Mouse (Mus musculus) gastrocnemius, adult 8-10 months (tissue): ENCODE measurements around the gene 2310034G01Rik. TPM values are rescaled to one million over a fixed set of nuclear protein-coding genes. Genes with fewer than 3 reads are reported as not detected.

Source experiments
- DNase-seq, 2 experiments: peaks; one replicate each; pipeline ENCODE4 v3.0.0; 2022; ENCODE audit warnings: low spot score in 2 of 2
- total RNA-seq, 4 experiments: library from RNA; stranded (reverse); gene quantifications; 2 replicates each; pipeline ENCODE4 v1.2.4; 2022

The 2310034G01Rik gene
- total RNA-seq, 4 experiments from 2014 or later, result 0.27 to 0.35 (median 0.29) TPM; not detected in 1

DNA sequence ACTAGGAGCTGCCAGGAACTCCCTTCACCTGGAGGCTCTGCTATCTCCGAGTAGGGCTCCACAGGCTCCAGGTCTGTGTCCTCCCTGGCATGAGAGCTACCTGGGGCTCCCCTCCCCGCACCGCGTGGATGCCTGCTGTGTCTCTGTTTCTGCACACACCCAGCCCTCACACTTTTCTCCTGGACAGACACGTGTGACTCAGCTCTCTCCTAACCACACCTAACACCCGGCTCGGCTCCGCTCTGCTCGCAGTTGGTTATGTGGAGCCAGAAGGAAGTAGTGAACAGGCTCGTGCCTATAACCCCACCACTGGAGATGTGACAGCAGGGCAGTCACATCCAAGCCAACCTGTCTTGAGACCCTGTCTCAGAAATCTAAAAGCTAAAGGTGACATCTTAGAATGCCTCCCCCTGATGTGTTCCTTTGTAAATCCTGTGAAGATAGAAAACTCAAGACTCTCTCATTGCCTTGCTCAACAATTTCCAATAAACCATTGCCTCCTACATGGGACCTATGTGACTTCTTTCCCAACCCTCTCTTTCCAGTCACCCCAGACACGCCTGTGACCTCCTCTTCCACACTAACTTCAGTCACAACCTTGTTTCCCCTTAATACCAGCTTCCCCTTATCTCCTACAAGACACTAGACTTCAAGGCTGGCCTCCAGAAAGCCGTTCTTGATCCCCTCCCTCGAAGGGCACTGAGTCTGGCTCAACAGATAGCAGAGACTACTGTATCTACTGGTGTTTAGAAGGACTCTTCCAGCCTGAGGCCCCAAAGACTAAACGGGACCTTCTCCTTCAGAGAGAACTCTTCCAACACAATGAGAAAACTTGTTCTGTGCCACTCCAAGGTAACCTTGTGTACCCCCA, 35.0 kb downstream of the 2310034G01Rik start:
- DNase-seq, result no peak

DNA sequence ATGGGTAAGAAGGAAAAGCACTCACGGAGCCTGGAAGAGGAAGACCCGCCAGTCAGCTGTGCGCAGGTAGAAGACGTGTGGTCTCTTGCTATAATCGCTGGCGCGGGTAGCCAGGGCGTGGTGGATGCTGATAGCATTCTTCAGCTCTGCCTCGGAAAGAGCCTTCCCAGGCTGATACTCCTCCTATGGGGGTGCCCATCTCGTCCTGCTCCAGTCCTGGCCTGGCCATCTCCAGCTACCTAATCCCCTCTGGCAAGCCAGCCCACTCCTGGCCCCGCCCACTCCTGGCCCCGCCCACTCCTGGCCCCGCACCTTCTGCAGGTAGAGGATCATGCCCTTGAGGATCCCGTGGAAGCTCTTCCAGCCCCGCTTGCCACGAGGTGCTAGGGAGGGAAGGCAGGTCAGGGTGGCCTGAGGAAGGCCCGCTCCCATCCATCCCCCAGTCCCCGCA, 35.9 kb downstream of the 2310034G01Rik start:
- DNase-seq, result no peak

- no peak for DNase-seq
Observed at GRCm38 (mm10) chr19:46313591-46313990, 36.5 kb downstream of the 2310034G01Rik start.

DNA sequence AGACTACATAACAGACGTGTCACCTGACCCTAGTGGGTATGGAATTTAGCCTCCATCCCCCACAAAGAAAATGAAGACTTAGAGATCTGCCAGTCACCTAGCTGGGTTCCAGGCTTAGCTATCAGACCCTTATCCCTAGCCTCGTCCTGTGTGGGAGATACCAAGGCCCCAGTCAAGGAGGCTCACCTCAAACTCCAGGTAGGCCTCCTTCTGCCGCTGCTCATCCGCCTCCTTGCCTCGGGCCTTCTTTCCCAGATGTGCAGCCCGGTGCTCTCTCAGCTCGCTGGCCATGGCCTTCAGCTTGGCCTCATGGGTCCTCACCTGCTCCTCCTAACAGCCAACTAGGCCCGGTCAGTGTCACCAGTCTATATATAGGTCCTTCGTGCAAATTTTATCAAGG, 37.0 kb downstream of the 2310034G01Rik start:
- DNase-seq, result no peak

DNA sequence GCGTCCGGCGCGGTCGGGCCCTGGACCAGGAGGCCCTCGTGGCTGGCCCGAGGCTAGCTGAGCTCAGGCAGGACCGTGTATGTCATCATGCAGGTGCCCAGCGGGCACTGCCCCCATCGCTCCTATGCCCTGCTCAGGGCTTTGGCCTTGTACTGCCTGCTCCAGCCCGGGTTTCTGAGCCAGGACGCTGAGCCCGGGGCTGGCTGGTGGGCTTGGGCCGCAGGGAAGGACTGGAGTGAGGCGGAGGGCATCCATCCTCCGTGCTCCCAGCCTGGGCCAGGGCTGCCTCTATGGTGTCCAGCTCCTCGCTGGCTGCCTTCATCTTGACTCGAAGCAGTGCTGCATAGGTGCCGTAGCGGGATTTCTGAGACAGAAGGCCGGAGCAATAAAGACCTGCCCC, 37.5 kb downstream of the 2310034G01Rik start:
- DNase-seq, result no peak

GRCm38 (mm10) chr19:46311341-46311740, 38.8 kb downstream of the 2310034G01Rik start:
- no peak for DNase-seq

- DNase-seq, result no peak
Observed at GRCm38 (mm10) chr19:46310312-46310865, 39.7 kb downstream of the 2310034G01Rik start.

- no peak for DNase-seq
Observed at GRCm38 (mm10) chr19:46309651-46310305, 40.3 kb downstream of the 2310034G01Rik start.

GRCm38 (mm10) chr19:46308706-46309435, 41.2 kb downstream of the 2310034G01Rik start:
- DNase-seq, result peak; percentile 48 to 70

DNA sequence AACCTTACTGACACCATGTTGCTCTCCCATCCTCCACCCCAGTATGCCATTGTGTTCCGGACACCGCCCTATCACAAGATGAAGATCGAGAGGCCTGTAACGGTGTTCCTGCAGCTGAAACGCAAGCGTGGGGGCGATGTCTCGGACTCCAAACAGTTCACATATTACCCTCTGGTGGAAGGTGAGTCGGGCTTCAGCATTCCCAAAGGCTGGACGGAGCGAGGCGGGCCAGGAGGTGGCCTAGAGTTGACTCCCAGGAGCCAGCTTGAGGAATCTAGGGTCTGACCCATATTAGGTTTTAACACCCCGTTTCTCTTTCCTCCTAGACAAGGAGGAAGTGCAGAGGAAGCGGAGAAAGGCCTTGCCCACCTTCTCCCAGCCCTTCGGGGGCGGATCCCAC, 41.8 kb downstream of the 2310034G01Rik start:
- no peak for DNase-seq

DNA sequence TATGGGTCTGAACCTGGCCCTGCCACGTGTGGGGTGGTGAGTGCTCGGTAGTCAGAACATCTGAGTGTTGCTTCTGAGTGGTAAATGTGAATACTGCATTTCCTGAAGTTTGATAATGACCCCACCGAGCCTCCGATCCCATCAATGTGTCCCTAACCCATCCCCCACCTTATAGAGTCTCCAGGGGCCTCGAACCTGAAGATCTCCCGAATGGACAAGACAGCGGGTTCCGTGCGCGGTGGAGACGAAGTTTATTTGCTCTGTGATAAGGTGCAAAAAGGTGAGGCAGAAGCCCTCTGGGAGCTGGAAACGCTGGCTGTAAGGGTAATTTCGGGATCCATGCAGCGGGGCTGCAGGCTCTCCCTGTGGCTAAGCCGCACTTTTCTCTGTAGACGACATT, 42.3 kb downstream of the 2310034G01Rik start:
- DNase-seq, result no peak

DNA sequence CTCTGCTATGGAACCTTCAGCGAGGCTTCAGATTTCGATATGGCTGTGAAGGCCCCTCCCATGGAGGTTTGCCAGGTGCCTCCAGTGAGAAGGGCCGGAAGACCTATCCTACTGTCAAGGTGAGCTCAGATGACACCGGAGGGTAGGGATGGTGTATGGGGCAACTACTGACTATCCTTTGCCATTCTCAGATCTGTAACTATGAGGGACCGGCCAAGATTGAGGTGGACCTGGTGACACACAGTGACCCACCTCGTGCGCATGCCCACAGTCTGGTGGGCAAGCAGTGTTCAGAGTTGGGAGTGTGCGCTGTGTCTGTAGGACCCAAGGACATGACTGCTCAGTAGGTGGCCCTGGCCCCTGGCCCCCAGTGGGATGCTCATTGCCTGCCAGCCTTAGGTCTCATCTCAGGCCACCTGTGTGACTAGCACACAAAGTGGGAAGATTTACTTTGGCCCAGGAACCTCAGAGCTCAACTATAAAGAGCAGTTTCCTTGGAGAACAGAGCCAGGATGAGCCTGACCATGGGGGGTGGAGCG, 43.3 kb downstream of the 2310034G01Rik start:
- no peak for DNase-seq

- no peak for DNase-seq
Observed at GRCm38 (mm10) chr19:46306268-46306610, 43.9 kb downstream of the 2310034G01Rik start.

DNA sequence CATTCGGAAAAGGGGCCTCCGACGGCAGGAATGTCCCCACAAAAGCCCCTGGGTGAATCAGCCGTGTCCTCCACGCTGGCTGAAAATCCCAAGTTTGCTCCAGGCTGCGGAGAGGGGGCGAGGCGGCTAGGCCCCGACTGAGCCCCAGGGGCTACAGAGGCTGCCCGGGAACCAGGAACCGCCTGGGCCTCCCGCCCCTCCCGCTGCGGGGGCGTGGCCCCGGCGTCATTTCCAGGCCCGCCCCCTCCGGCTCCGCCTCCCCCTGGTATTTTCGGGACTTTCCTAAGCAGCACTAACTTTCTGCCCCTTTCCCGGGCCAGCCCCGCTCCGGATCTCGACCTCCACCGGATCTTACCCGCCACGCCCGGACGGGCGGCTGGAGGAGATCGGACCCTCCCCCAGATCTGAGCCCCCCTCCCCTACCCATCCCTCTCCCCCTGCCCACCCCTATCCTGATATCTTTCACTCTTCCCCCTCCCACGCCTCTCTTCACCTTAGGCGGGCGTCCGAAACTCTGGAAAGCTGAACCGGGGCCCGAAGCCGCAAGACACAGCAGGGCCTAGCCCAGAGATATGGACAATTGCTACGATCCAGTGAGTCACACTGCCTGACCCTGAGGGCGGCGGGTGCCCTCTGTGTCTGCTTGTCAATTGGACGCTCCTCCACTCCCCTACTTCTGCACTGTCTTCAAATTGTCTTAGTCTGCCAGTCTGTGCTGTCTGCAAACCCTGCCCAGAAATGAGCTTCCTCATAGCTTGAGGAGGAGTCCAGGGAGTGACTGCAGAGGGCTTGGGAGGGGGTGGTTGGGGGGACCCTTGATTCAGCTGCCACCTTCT, 44.5 kb downstream of the 2310034G01Rik start:
- DNase-seq, result peak; percentile 84 to 85

DNA sequence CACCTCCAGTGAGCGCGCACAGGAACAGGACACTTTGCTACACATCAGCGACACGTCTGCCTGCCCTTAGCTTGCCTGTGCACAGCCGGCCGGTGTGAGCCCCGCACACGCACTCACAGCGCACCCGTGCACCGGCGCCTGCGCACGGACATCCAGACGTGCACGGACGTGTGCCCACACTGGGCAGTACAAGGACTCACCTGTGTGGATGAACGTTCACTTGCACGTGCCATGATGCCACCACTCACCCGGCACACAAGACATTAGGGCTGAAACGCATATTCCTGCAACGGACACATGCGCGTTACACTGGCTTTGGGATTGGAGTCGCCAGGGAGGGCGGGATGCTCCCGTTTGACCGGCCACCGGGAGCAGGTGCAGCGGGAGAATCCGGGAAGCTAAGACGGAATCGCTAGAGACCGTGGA, 45.2 kb downstream of the 2310034G01Rik start:
- DNase-seq, result no peak

GRCm38 (mm10) chr19:46304216-46304841, 45.8 kb downstream of the 2310034G01Rik start, which contains the start of gene Nfkb2:
TSS of gene Nfkb2 (plus strand) at chr19:46304320.
- DNase-seq, result peak; percentile 93

- no peak for DNase-seq
Observed at GRCm38 (mm10) chr19:46303251-46304215, 46.6 kb downstream of the 2310034G01Rik start.

GRCm38 (mm10) chr19:46302551-46302950, 47.6 kb downstream of the 2310034G01Rik start:
- no peak for DNase-seq
